Mouse (Mus musculus) hindbrain, embryonic 15.5 days (tissue): ENCODE results near the gene Gm49322. TPM values are rescaled to one million over a fixed set of nuclear protein-coding genes. Genes with fewer than 3 reads are reported as not detected.

Source experiments
- ATAC-seq: fragments of 200-750 bp; cut with Nextera tagmentation; 2 replicates; pipeline ENCODE4 v1.8.0; 2017; ENCODE audit warnings: low read depth, moderate number of reproducible peaks, moderate TSS enrichment; ENCODE audit not compliant: low FRiP score
- H3K27ac ChIP-seq: fragments of 300-500 bp; sonication (generic); replicated peaks from 2 replicates; pipeline ENCODE4 v1.5.1; 2015; ENCODE audit warnings: mild to moderate bottlenecking, inconsistent platforms
- H3K27me3 ChIP-seq: fragments of 300-500 bp; sonication (generic); 2 replicates; pipeline ENCODE4 v1.6.1; 2015; ENCODE audit warnings: control low read depth, inconsistent platforms
- H3K36me3 ChIP-seq: fragments of 300-500 bp; sonication (generic); 2 replicates; pipeline ENCODE4 v1.6.1; 2015; ENCODE audit warnings: control low read depth, inconsistent platforms
- H3K4me1 ChIP-seq: fragments of 300-500 bp; sonication (generic); replicated peaks from 2 replicates; pipeline ENCODE4 v1.6.1; 2015; ENCODE audit warnings: control low read depth, inconsistent platforms
- H3K4me2 ChIP-seq: fragments of 300-500 bp; sonication (generic); 2 replicates; pipeline ENCODE4 v1.6.1; 2015; ENCODE audit warnings: moderate library complexity, mild to moderate bottlenecking, inconsistent platforms
- H3K4me3 ChIP-seq: fragments of 300-500 bp; sonication (generic); 2 replicates; pipeline ENCODE4 v1.5.1; 2015; ENCODE audit warnings: mild to moderate bottlenecking, inconsistent platforms
- H3K9ac ChIP-seq: fragments of 300-500 bp; sonication (generic); 2 replicates; pipeline ENCODE4 v1.6.1; 2015; ENCODE audit warnings: inconsistent platforms
- H3K9me3 ChIP-seq: fragments of 300-500 bp; sonication (generic); 2 replicates; pipeline ENCODE4 v1.6.1; 2016; ENCODE audit warnings: control low read depth, inconsistent platforms
- WGBS: fragments of 180-500 bp; shearing (Covaris S2); methylation state at CpG from one replicate; pipeline ENCODE4 v1.1.7; 2015; 5-methylcytosine and 5-hydroxymethylcytosine counted together
- polyA plus RNA-seq: library from polyadenylated mRNA; unstranded; fragments of >200 nt; fragmentation: Nextera tagmentation; extraction: Ambion mirVana; gene quantifications from 2 replicates; pipeline ENCODE4 v1.2.1, GENCODE M21; 2015

Gm49322 gene
- polyA plus RNA-seq, 1 experiment from 2014 or later, result 3.4 TPM

DNA sequence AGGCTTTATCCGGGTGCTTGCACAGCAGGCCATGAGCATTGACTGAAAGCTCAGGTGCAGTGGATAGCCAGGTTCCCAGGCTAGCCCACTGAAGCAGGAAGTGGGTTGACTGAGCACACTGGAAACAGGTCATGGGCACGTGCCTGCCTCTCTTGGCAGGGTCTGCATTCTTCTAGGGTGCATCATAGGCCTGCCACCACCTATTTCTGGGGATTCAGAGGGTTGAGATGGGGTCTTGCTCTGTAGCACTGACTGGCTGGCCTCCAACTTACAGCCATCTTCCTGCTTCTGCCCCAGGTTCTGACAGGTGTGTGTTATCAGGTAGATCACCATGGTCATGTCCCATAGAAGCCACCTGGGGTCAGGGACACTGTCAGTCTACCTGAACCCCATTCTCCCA, 833 bp upstream of the Gm49322 start:
- no peak for ATAC-seq
- Histone ChIP-seq H3K27me3 (no peaks in the 10 kb centered on the region), H3K9ac (no peak overlapping the region), H3K27ac (no peak overlapping the region), H3K4me2 (no peak overlapping the region), H3K36me3 (peaks cover 29% of the 10 kb centered on the region), H3K4me1 (peaks cover 21% of the 10 kb centered on the region), H3K9me3 (no peaks in the 10 kb centered on the region), H3K4me3 (no peak overlapping the region)
- WGBS, result 87% methylated on average over 2 of the region's 2 CpGs

DNA sequence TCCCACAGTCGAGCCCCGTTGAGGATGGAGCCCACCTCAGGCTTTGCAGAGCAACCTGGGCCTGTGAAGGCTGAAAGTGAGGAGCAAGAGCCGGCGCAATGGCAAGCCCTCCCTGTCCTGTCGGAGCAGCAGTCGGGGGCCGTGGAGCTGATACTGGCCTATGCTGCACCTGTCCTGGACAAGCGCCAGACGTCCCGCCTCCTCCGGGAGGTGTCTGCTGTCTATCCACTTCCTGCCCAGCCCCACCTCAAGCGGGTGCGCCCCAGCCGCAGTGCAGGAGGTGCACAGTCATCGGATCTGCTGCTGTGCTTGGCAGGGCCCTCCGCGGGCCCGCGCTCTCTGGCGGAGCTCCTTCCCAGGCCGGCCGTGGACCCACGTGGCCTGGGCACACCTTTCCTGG, 485 bp downstream of the Gm49322 start:
- Histone ChIP-seq H3K27ac (no peak overlapping the region), H3K4me3 (no peak overlapping the region), H3K9me3 (no peaks in the 10 kb centered on the region), H3K9ac (no peak overlapping the region), H3K4me1 (peaks cover 21% of the 10 kb centered on the region), H3K4me2 (no peak overlapping the region), H3K36me3 (peaks cover 29% of the 10 kb centered on the region), H3K27me3 (no peaks in the 10 kb centered on the region)
- 93% methylated on average over 23 of the region's 23 CpGs for WGBS
- no peak for ATAC-seq

- Histone ChIP-seq H3K4me1 (peaks cover 21% of the 10 kb centered on the region), H3K4me2 (no peak overlapping the region), H3K9ac (no peak overlapping the region), H3K9me3 (no peaks in the 10 kb centered on the region), H3K4me3 (no peak overlapping the region), H3K27me3 (no peaks in the 10 kb centered on the region), H3K27ac (no peak overlapping the region), H3K36me3 (peaks cover 29% of the 10 kb centered on the region)
- ATAC-seq, result no peak
- WGBS, result 96% methylated on average over 34 of the region's 34 CpGs
Measured at GRCm38 (mm10) chr10:80606737-80607350, 1.0 kb downstream of the Gm49322 start.

DNA sequence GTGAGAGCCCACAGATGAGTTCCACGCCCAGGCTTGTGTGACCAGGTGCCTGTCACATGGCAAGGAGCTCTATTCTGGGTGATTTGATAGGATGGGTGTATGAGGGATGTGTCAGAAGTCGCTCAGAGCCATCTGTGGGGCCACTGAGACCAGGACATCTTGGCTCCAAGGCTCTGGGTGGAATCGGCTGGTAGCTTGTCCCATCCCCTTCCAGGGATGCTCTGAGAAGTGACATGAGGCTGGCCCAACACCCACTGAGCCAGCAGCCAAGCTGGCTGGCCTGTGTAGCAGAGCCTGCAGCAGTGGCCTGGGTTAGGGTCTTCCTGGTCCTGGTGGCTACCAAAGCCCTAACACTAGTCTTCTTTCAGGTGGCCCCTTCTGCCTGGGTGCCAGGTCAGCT, 2.6 kb downstream of the Gm49322 start:
- WGBS, result 91% methylated on average over 3 of the region's 3 CpGs
- Histone ChIP-seq H3K36me3 (peaks cover 38% of the 10 kb centered on the region), H3K9ac (no peak overlapping the region), H3K4me2 (no peak overlapping the region), H3K4me1 (peaks cover 13% of the 10 kb centered on the region), H3K27ac (no peak overlapping the region), H3K9me3 (no peaks in the 10 kb centered on the region), H3K4me3 (no peak overlapping the region), H3K27me3 (no peaks in the 10 kb centered on the region)
- no peak for ATAC-seq

GRCm38 (mm10) chr10:80609269-80609924, 3.6 kb downstream of the Gm49322 start:
- H3K36me3 ChIP-seq, result peaks cover 44% of the 10 kb centered on the region
- 91% methylated on average over 10 of the region's 10 CpGs for WGBS
- no peak for ATAC-seq
- peaks cover 3% of the 10 kb centered on the region for H3K4me1 ChIP-seq
- H3K27me3 ChIP-seq, result no peaks in the 10 kb centered on the region
- no peak overlapping the region for H3K27ac ChIP-seq
- no peak overlapping the region for H3K9ac ChIP-seq
- H3K4me3 ChIP-seq, result no peak overlapping the region
- H3K4me2 ChIP-seq, result no peak overlapping the region
- H3K9me3 ChIP-seq, result no peaks in the 10 kb centered on the region

- no peak for ATAC-seq
- H3K9me3 ChIP-seq, result no peaks in the 10 kb centered on the region
- H3K4me2 ChIP-seq, result no peak overlapping the region
- H3K9ac ChIP-seq, result no peak overlapping the region
- no peaks in the 10 kb centered on the region for H3K27me3 ChIP-seq
- no peaks in the 10 kb centered on the region for H3K4me1 ChIP-seq
- peaks cover 51% of the 10 kb centered on the region for H3K36me3 ChIP-seq
- no peak overlapping the region for H3K27ac ChIP-seq
- no peak overlapping the region for H3K4me3 ChIP-seq
- WGBS, result 86% methylated on average over 9 of the region's 9 CpGs
Measured at GRCm38 (mm10) chr10:80610116-80610785, 4.4 kb downstream of the Gm49322 start.

DNA sequence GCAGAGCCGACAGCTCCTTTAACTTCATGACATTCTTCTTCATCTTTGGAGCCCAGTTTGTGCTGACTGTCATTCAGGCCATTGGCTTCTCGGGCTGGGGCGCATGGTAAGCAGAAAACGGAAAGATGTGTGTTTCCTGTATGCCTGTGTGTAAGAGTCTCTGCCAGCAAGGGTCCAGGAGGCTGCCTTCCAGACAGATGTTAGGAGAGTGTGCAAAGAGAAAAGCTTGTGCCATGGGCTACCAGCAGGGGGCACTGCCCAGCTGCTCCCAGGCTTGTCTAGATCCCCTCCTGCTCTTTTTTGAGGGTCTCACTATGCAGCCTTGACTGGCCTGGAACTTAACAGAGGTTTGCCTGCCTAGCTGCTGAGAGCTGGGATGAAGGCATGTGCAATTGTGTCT, 5.2 kb downstream of the Gm49322 start:
- Histone ChIP-seq H3K4me2 (no peak overlapping the region), H3K9ac (no peak overlapping the region), H3K27me3 (no peaks in the 10 kb centered on the region), H3K27ac (no peak overlapping the region), H3K36me3 (peaks cover 58% of the 10 kb centered on the region), H3K9me3 (no peaks in the 10 kb centered on the region), H3K4me3 (no peak overlapping the region), H3K4me1 (no peaks in the 10 kb centered on the region)
- ATAC-seq, result no peak
- WGBS, result 78% methylated on average over 4 of the region's 4 CpGs

DNA sequence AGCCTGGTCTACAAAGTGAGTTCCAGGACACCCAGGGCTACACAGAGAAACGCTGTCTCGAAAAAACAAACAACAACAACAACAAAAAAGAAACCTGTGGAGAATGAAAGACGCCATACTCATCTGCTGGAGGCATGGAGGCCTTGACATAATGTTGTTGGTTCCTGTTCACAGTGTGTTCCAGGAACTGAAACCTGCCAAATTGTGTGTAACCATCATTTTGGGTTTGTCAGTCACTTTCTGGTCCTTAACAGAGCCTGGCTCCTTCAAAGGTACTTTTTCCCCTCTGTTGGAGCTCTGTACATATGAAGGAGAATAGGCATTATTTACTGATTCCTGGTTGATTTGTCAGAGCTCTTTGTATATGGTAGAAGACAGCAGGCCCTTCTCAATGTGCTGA, 6.1 kb downstream of the Gm49322 start:
- no peak for ATAC-seq
- WGBS, result 98% methylated on average over 3 of the region's 3 CpGs
- Histone ChIP-seq H3K27ac (no peak overlapping the region), H3K4me2 (no peak overlapping the region), H3K4me3 (no peak overlapping the region), H3K9ac (no peak overlapping the region), H3K36me3 (peaks cover 55% of the 10 kb centered on the region), H3K9me3 (no peaks in the 10 kb centered on the region), H3K27me3 (no peaks in the 10 kb centered on the region), H3K4me1 (no peaks in the 10 kb centered on the region)

GRCm38 (mm10) chr10:80613821-80614220, 8.0 kb downstream of the Gm49322 start:
- no peaks in the 10 kb centered on the region for H3K4me1 ChIP-seq

GRCm38 (mm10) chr10:80614351-80614750, 8.5 kb downstream of the Gm49322 start:
- Histone ChIP-seq H3K4me3 (no peak overlapping the region), H3K36me3 (peaks cover 34% of the 10 kb centered on the region), H3K9me3 (no peaks in the 10 kb centered on the region), H3K4me2 (no peak overlapping the region), H3K9ac (no peak overlapping the region), H3K4me1 (no peaks in the 10 kb centered on the region), H3K27ac (no peak overlapping the region), H3K27me3 (no peaks in the 10 kb centered on the region)
- WGBS, result 88% methylated on average over 6 of the region's 6 CpGs
- ATAC-seq, result no peak

More at GRCm38 (mm10) chr10:80613821-80614220, 8.0 kb downstream of the Gm49322 start:
- H3K4me3 ChIP-seq, result no peak overlapping the region
- WGBS, result 92% methylated on average over 3 of the region's 3 CpGs
- no peak overlapping the region for H3K9ac ChIP-seq
- no peak for ATAC-seq
- peaks cover 37% of the 10 kb centered on the region for H3K36me3 ChIP-seq
- no peaks in the 10 kb centered on the region for H3K27me3 ChIP-seq
- no peak overlapping the region for H3K4me2 ChIP-seq
- H3K27ac ChIP-seq, result no peak overlapping the region
- no peaks in the 10 kb centered on the region for H3K9me3 ChIP-seq

- Histone ChIP-seq H3K36me3 (peaks cover 27% of the 10 kb centered on the region), H3K4me3 (no peak overlapping the region), H3K4me2 (no peak overlapping the region), H3K4me1 (peaks cover 11% of the 10 kb centered on the region), H3K9ac (no peak overlapping the region), H3K9me3 (no peaks in the 10 kb centered on the region), H3K27me3 (no peaks in the 10 kb centered on the region), H3K27ac (no peak overlapping the region)
- 80% methylated on average over 9 of the region's 9 CpGs for WGBS
- no peak for ATAC-seq
Measured at GRCm38 (mm10) chr10:80618181-80618580, 12.4 kb downstream of the Gm49322 start.

GRCm38 (mm10) chr10:80619465-80620244, 13.8 kb downstream of the Gm49322 start:
- peaks cover 17% of the 10 kb centered on the region; the same call in 1 of the 2 replicates for H3K36me3 ChIP-seq
- 28% methylated on average over 8 of the region's 8 CpGs for WGBS
- no peak for ATAC-seq

More at GRCm38 (mm10) chr10:80619465-80620244, 13.8 kb downstream of the Gm49322 start:
- Histone ChIP-seq H3K9ac (no peak overlapping the region), H3K9me3 (no peaks in the 10 kb centered on the region), H3K27ac (no peak overlapping the region), H3K4me2 (no peak overlapping the region), H3K4me3 (no peak overlapping the region), H3K27me3 (no peaks in the 10 kb centered on the region), H3K4me1 (peaks cover 26% of the 10 kb centered on the region)
